Mouse (Mus musculus): ENCODE data around the gene Arhgef19. TPM values are rescaled to one million over a fixed set of nuclear protein-coding genes. Genes with fewer than 3 reads are reported as not detected.

Arhgef19 gene
- polyA plus RNA-seq (2012), result not detected in 2 replicates

- TF ChIP-seq GATA1 (IDR thresholded peaks at IDR 0.05; ENCODE audit: low read length), result no peak
Measured at GRCm38 (mm10) chr4:141239388-141240125, at the start of gene Arhgef19. TSS of gene Arhgef19 (plus strand) at chr4:141239499.

GRCm38 (mm10) chr4:141191294-141191693, 48.0 kb upstream of the Arhgef19 start:
- TF ChIP-seq GATA1 (IDR thresholded peaks at IDR 0.05; ENCODE audit: low read length), result no peak

- TF ChIP-seq GATA1 (IDR thresholded peaks at IDR 0.05; ENCODE audit: low read length), result no peak
Measured at GRCm38 (mm10) chr4:141194553-141194952, 44.7 kb upstream of the Arhgef19 start.

GRCm38 (mm10) chr4:141196981-141197685, 42.2 kb upstream of the Arhgef19 start:
- no peak for TF ChIP-seq GATA1 (IDR thresholded peaks at IDR 0.05; ENCODE audit: low read length)

- TF ChIP-seq GATA1 (IDR thresholded peaks at IDR 0.05; ENCODE audit: low read length), result no peak
Measured at GRCm38 (mm10) chr4:141197686-141198035, 41.6 kb upstream of the Arhgef19 start.

GRCm38 (mm10) chr4:141200906-141201305, 38.4 kb upstream of the Arhgef19 start:
- no peak for TF ChIP-seq GATA1 (IDR thresholded peaks at IDR 0.05; ENCODE audit: low read length)

GRCm38 (mm10) chr4:141202192-141202591, 37.1 kb upstream of the Arhgef19 start:
- no peak for TF ChIP-seq GATA1 (IDR thresholded peaks at IDR 0.05; ENCODE audit: low read length)

- TF ChIP-seq GATA1 (IDR thresholded peaks at IDR 0.05; ENCODE audit: low read length), result no peak
Measured at GRCm38 (mm10) chr4:141204580-141205061, 34.7 kb upstream of the Arhgef19 start.

- TF ChIP-seq GATA1 (IDR thresholded peaks at IDR 0.05; ENCODE audit: low read length), result no peak
Measured at GRCm38 (mm10) chr4:141207081-141207480, 32.2 kb upstream of the Arhgef19 start.

GRCm38 (mm10) chr4:141210524-141211219, 28.6 kb upstream of the Arhgef19 start:
- no peak for TF ChIP-seq GATA1 (IDR thresholded peaks at IDR 0.05; ENCODE audit: low read length)

- TF ChIP-seq GATA1 (IDR thresholded peaks at IDR 0.05; ENCODE audit: low read length), result no peak
Measured at GRCm38 (mm10) chr4:141211646-141212045, 27.7 kb upstream of the Arhgef19 start.

GRCm38 (mm10) chr4:141212892-141213291, 26.4 kb upstream of the Arhgef19 start:
- no peak for TF ChIP-seq GATA1 (IDR thresholded peaks at IDR 0.05; ENCODE audit: low read length)

GRCm38 (mm10) chr4:141213342-141213741, 26.0 kb upstream of the Arhgef19 start:
- no peak for TF ChIP-seq GATA1 (IDR thresholded peaks at IDR 0.05; ENCODE audit: low read length)

- TF ChIP-seq GATA1 (IDR thresholded peaks at IDR 0.05; ENCODE audit: low read length), result no peak
Measured at GRCm38 (mm10) chr4:141213770-141214336, 25.4 kb upstream of the Arhgef19 start, which contains the start of gene Rsg1. TSS of gene Rsg1 (plus strand) at chr4:141213956.

- no peak for TF ChIP-seq GATA1 (IDR thresholded peaks at IDR 0.05; ENCODE audit: low read length)
Measured at GRCm38 (mm10) chr4:141214337-141214851, 24.9 kb upstream of the Arhgef19 start.
